Mouse (Mus musculus) left cerebral cortex, postnatal 4 days (tissue): ENCODE results near the gene Mus81. TPM values are rescaled to one million over a fixed set of nuclear protein-coding genes. Genes with fewer than 3 reads are reported as not detected.
A peak's percentile ranks its signal among the peaks of the same experiment; 100 is the strongest.

Source experiments
- DNase-seq: peaks from one replicate; pipeline ENCODE4 v3.0.0-alpha.2; 2022
- intact Hi-C: fragments of 180-260 bp; cut with DNase I; formaldehyde crosslinking; loops from one replicate; pipeline ENCODE4 v1.15.1; 2025
- total RNA-seq, 2 experiments: library from RNA; stranded (reverse); gene quantifications; 2 replicates each; pipeline ENCODE4 v1.2.3; 2021

The Mus81 gene
- 10 to 100 TPM; 40.2 to 43.7 TPM for total RNA-seq

DNA sequence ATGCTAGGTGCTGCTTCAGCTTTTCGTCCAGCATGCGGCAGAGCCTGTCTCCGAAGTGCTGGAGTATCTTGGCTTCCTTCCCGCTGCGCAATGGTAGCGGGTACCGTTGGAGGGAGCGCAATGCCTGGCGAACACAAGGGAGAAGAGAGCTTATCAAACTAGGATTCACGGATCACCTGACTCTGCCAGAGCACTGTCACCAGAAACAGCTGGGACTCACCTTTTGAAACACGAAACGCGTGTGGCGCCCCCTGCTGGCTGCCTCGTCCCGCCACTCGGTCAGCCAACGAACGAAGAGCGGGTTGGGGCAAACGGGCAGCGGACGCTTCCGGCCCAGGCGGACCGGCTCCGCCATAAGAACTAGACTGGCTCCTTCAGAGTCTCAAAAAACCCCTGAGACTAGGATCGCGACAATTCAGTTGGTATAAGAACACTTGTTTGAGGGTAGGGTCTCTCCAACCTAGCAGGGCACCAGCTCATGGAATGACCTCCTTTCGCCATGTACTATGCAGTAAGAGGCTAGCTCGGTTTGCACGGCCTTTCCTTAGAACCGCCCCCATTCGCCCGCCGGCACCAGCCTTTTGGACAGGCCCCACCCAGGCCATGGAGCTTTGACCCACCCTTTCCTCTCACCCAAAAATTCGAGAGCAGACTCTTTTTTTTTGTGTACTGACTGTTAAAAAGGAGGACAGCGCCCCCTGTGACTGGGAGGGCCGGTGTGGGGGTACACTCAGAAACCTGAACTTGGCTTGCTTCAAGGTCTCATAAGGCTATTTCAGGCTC, at the start of gene Mus81:
Mus81 (minus strand) TSS at position 635 of the 783 bp plus-strand sequence.
- peak; percentile 98 for DNase-seq
- intact Hi-C loops, result no loop called here

GRCm38 (mm10) chr19:5532520-5532919, 44.3 kb upstream of the Mus81 start:
- DNase-seq, result no peak
- intact Hi-C loops, result no loop called here

DNA sequence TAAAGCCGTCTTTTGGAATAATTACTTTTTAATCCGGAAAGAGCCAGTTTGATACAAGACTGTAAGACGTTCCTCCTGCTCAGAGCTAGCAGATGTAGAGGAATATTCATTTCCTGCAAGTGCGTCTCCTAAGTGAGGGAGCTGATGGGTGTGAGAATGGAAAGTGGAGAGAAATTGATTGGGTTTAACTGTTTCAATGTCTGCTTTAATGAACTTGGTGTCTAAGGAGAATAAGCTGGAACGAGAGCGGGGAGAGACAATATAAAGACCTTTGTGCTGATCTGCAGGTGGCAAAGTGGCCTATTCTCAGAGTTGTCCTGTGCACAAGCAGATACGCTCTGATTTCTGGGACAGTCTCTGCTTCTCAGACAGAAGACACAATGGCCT, 41.9 kb upstream of the Mus81 start:
- intact Hi-C loops, result no loop called here
- no peak for DNase-seq

DNA sequence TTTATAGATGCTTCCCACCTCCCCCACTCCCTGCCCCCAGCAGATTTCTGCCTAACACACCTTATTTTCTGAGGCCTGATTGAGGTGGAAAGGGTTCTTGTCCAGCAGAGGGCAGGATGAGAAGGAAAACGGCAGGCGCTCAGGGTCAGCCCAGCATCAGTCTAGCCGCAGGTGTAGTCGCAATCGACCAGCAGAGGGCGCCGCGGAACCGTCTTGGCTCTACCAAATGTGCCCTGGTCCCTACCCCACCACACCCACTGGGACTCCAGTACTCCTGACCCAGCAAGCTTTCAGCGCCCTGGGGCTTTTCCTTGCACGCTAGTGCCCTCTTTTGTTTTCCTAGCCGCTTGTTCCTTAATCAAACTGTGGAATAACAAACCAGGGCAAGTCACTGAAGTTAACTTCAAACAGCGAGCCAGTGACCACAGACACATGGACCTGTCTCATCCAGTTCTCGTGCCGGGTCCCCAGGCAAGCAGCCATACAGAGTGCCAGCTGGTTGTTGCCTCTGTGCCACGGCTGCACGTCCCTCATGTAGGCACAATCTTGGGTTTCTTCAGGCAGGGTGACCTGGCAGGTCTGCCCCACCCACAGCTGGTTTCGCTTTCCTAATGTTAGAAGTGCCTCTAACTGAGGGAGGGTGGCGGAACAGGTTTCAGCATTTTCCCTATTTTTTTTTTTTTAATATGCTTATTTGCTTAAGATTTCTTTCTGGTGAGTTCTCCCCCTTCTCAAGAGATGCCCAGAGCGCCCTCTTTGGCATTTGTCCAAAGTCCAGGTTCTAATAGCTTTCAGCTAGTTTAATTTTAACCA, 41.3 kb upstream of the Mus81 start:
- peak; percentile 96 for DNase-seq
- intact Hi-C loops, result loop anchor here (5.0 kb wide), 1 partner anchor 38 kb away; the partner anchor contains the start of gene Ap5b1

DNA sequence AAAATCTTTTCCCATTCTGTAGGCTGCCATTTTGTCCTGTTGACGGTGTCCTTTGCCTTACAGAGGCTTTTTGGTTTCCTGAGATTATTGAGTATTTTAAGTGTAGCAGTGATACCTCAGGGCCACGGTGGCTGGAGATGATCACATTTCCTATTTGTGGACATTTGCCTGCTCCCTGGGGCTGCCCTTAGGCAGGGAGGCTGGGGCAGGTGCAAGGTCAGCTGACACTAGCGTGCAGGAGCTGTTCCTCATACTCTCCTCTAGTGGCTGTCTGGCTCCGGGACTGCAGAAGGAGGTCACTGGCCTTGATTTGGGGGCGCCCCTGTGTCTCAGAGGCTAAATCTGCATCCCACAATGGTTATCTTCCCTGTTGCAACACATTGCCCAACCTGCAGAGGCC, 37.0 kb upstream of the Mus81 start:
- DNase-seq, result no peak
- intact Hi-C loops, result loop anchor here (5.0 kb wide), 1 partner anchor 42 kb away; the partner anchor contains the start of gene Ap5b1

DNA sequence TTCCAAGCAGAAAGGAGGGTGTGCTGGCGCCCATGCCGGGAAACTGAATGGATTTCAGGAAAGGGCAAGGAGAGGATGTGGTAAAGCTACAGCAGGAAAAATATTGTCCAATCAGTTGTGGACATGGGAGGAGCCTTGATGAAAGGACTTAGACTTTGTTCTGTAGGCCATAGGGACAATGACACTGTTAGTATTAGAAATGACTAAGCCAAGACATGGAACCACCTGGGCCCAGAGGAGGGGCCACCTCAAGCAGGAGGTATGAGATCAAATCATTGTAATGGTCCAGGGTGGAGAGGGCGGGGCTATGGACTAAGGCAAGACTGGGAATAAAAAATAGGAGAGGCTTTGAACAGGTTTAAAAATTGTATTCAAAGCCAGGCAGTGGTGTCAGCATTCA, 30.5 kb upstream of the Mus81 start:
- intact Hi-C loops, result no loop called here
- no peak for DNase-seq

DNA sequence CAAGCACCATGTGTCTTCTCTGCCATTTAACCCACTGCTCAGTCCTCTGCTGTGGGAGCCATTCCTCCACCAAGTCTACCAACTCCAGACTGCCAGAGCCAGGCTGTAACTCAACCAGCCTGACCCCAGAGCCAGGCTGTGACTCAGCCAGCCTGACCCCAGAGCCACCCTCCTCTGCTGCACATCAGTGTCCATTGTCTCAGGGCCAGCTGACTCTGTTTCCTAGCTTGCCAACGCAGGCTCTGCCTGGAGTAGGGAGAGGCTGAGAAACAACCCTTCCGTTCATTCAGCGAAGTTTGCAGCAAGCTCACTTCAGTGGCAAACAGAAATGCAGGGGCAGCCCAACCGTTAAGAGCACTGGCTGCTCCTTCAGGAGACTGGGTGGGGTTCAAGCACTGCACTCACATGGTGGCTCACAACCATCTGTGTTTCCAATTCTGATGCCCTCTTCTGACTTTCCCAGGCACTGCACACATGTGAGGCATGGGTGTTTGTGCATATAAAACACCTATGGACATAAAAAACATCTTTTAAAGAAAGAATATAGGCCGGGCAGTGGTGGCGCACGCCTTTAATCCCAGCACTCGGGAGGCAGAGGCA, 28.8 kb upstream of the Mus81 start:
- intact Hi-C loops, result no loop called here
- DNase-seq, result no peak

GRCm38 (mm10) chr19:5515840-5516777, 27.9 kb upstream of the Mus81 start:
- intact Hi-C loops, result no loop called here

GRCm38 (mm10) chr19:5513005-5513349, 24.8 kb upstream of the Mus81 start:
- no peak for DNase-seq
- intact Hi-C loops, result no loop called here

More at GRCm38 (mm10) chr19:5515840-5516777, 27.9 kb upstream of the Mus81 start:
- no peak for DNase-seq

DNA sequence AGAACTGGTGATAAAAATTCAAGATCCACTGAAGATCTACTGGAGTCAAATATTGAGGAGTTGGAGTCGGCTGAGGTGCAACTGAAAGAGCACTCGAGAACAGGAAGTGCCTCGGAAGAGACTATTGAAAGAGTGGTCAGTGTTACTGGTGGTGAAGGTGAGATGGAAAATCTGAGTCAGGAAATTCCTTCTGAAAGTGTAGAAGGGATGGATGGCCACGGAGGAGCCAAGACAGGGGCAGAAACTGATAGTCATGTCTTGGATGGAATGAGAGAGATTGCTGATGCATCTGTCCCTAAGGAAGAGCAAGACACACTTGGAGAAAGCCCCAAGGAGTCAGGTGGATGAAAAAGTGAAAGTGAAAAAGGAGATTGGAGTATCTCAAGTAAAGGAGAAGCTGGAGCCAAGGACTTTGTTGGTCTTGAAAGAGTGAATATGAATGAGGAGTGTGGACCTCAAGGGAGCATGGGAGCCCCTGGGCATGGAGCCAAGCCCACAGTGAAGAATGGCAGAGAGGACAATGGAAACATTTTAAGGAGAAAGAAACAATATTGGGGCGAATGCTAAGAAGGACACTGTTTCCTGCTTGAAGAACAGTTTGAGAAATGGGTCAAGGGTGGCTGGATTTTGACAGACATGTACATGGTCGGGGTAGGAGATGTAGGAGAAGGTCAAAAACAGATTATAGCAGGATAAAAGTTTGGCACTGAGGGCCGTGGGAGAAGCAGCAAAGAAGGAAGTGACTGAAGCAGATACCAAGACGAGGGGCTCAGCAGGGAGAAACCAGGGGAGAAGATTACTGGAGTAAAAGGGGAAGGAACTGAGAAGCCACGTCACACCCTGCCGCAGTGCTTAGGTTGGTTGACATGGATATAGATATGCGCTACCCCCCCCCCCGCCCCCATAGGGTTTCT, 24.1 kb upstream of the Mus81 start:
- intact Hi-C loops, result no loop called here
- DNase-seq, result no peak

GRCm38 (mm10) chr19:5511074-5511632, 23.0 kb upstream of the Mus81 start:
- DNase-seq, result no peak
- intact Hi-C loops, result no loop called here

GRCm38 (mm10) chr19:5510031-5511026, 22.1 kb upstream of the Mus81 start, which contains the start of gene Snx32:
Gene Snx32 (minus strand): TSS chr19:5510538.
- intact Hi-C loops, result no loop called here
- DNase-seq, result peak; percentile 98

DNA sequence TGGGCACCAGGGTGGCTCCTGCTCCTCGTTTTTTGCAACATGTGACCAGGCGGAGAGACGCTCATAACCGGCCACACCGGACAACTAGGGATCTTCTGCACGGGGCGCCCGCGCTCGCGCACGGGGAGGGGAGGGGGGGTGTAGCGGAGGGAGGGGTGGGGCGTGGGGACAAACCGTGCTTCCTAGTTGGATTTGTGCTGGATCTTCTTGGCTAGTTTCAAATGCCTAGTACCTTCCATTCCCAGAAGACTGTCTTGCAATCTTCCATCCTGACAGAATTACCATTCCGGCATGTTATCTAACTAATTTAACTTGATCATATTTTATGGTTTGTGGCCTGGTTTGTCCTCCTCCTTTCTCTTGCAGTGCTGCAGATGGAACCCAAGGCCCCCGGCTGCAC, 15.5 kb upstream of the Mus81 start, which contains the start of gene 1700020D05Rik:
1700020D05Rik (minus strand) TSS at position 101 of the 400 bp plus-strand sequence.
- intact Hi-C loops, result no loop called here
- DNase-seq, result no peak

DNA sequence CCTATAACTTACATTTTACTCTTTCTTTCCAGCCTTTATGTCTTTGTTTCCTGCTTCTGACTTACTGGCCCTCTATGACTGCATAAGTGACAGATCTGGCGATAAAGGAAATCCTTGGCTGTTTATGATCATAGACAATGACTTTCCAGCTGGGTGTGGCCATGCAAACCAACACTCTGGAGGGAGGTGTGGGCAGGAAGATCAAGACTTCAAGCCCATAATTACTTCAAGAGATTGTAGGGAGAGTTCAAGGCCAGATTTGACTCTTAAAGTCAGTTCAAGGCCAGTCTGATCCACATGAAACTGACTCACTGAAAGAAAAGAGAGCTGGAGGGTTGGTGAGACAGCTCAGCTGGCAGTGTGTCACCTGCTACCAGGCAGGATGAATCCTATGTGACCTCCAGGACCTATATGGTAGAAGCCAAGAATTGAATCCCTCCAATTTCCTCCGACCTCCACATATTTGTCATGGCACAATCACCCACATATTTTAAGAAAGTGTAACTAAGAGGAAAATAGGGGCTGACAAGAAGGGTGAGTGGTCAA, 12.2 kb upstream of the Mus81 start:
- DNase-seq, result no peak
- intact Hi-C loops, result no loop called here

DNA sequence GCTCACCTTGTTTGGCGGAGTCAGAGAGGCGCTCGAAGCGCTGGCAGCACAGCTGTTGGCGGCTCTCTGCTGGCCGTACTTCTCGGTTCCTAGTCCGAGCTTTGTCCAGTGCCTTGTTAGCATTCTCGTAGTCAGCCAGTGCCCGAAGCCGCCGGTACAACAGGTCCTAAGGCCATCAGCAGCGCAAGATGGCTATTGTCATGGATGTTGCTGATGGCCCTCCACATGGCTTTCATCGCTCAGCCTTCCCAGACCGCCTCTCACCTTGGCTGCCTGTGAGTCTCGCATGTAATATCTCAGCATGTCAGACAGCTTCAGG, 7.8 kb upstream of the Mus81 start:
- intact Hi-C loops, result no loop called here
- DNase-seq, result no peak

- intact Hi-C loops, result no loop called here
- no peak for DNase-seq
These were observed 7.3 kb upstream of the Mus81 start for GRCm38 (mm10) chr19:5495353-5496051.

- intact Hi-C loops, result no loop called here
- no peak for DNase-seq
These were observed 6.1 kb upstream of the Mus81 start for GRCm38 (mm10) chr19:5494314-5494713.
